Mouse (Mus musculus) liver, embryonic 14.5 days (tissue): Measurements from ENCODE around the gene Cfb.
"Not testable (repeated sequence)": the region's sequence is repeated elsewhere in the genome, so short reads cannot be mapped to it uniquely, and the experiment has no call there.

Source experiments
- CTCF ChIP-seq: IDR thresholded peaks from 2 replicates; pipeline ENCODE4 v1.5.1; 2016; ENCODE audit warnings: antibody characterized with exemption, low read depth, control low read depth
- EP300 ChIP-seq: IDR thresholded peaks from 2 replicates; pipeline ENCODE4 v1.6.1; 2016; ENCODE audit warnings: antibody characterized with exemption, low read depth

GRCm38 (mm10) chr17:34810811-34811210, 51.5 kb downstream of the Cfb start:
- TF ChIP-seq CTCF, EP300: not testable (repeated sequence)
